Mouse (Mus musculus) G1E (cell line): ENCODE data around the gene Atp8b4. TPM values are rescaled to one million over a fixed set of nuclear protein-coding genes. Genes with fewer than 3 reads are reported as not detected.

Source experiments
- ATAC-seq: 2 replicates; pipeline ENCODE4 v1.8.0; 2016; ENCODE audit warnings: mild to moderate bottlenecking; ENCODE audit not compliant: insufficient number of reproducible peaks, poor library complexity, low FRiP score, severe bottlenecking; ENCODE audit errors: extremely low read depth
- DNase-seq: peaks from one replicate; pipeline ENCODE4 v3.0.0; 2012; ENCODE audit warnings: low spot score
- H3K27me3 ChIP-seq: 2 replicates; pipeline ENCODE4 v1.6.1; 2012; ENCODE audit warnings: mild to moderate bottlenecking, low read length, inconsistent platforms; ENCODE audit not compliant: insufficient read depth
- H3K36me3 ChIP-seq: replicated peaks from 2 replicates; pipeline ENCODE3; 2012; ENCODE audit warnings: mild to moderate bottlenecking, inconsistent platforms
- H3K4me1 ChIP-seq: 2 replicates; pipeline ENCODE4 v1.6.1; 2012; ENCODE audit warnings: low read depth, low read length, inconsistent platforms, mixed read lengths; ENCODE audit not compliant: insufficient read depth
- H3K4me3 ChIP-seq: 2 replicates; pipeline ENCODE4 v1.5.1; 2012; ENCODE audit warnings: low read depth, mild to moderate bottlenecking, inconsistent platforms, low read length, moderate library complexity, mixed read lengths
- H3K9me3 ChIP-seq: replicated peaks from 2 replicates; pipeline ENCODE4 v1.6.1; 2012; ENCODE audit warnings: inconsistent platforms
- CTCF ChIP-seq: IDR thresholded peaks from 2 replicates; pipeline ENCODE4 v1.5.1; 2012; ENCODE audit warnings: low read depth, low read length, inconsistent platforms, mixed read lengths
- GATA1 ChIP-seq: IDR thresholded peaks from 2 replicates; pipeline ENCODE4 v1.6.1; 2012; ENCODE audit warnings: borderline replicate concordance, low read length, inconsistent platforms, mixed read lengths
- GATA2 ChIP-seq: IDR thresholded peaks from 2 replicates; pipeline ENCODE4 v1.6.1; 2012; ENCODE audit warnings: low read depth, low read length, inconsistent platforms, borderline replicate concordance
- POLR2AphosphoS5 ChIP-seq: IDR thresholded peaks from 2 replicates; pipeline ENCODE4 v1.6.1; 2012; ENCODE audit warnings: low read depth, low read length, inconsistent platforms; ENCODE audit not compliant: insufficient replicate concordance
- TAL1 ChIP-seq: conservative IDR thresholded peaks from 2 replicates; pipeline ENCODE4 v1.6.1; 2012; ENCODE audit warnings: low read depth, low read length, inconsistent platforms, mixed read lengths
- polyA plus RNA-seq: library from polyadenylated mRNA; stranded (reverse); fragments of >175 nt; gene quantifications from 2 replicates; pipeline ENCODE4 v1.2.3, GENCODE M21; 2012
- total RNA-seq, 2 experiments: library from RNA; stranded (forward) in 1 of 2; stranded (reverse) in 1 of 2; fragments of 200-1000 nt in 1 of 2; fragments of >200 nt in 1 of 2; fragmentation: Nextera tagmentation in 1 of 2; gene quantifications; 2 replicates each; pipeline ENCODE4 v1.2.3; 2014 to 2017

Atp8b4 gene
- total and polyA plus RNA-seq, 3 experiments: under 0.01 to 0.02 TPM; not detected in 1

DNA sequence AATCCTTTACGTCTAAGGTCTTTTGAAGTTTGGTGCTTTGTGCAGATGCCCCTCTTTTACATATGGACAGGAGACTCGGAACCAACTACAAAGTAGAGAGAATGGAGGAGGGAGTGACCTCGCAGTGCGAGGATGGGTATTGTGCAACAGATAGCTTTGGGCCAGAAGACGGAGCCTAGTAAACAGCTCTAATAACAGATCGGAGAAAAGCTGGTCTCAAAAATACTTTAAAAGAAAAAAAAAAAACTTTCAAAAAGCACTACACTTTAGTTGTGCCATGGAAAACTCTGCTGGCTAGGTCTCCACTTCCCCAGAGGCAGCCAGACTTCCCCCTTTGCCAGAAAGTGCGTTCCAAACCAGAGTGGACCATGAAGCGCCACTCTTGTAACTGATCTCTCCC lies 161.0 kb downstream of the Atp8b4 start:
- no peaks in the 10 kb centered on the region for H3K36me3 ChIP-seq
- no peak overlapping the region for H3K4me3 ChIP-seq
- H3K9me3 ChIP-seq: no peaks in the 10 kb centered on the region
- no peaks in the 10 kb centered on the region for H3K4me1 ChIP-seq
- DNase-seq: no peak
- no peak for ATAC-seq
- no peaks in the 10 kb centered on the region; the same call in 1 of the 2 replicates for H3K27me3 ChIP-seq
- TF ChIP-seq CTCF (no peak), GATA2 (no peak), GATA1 (no peak), TAL1 (no peak), POLR2AphosphoS5 (no peak)

DNA sequence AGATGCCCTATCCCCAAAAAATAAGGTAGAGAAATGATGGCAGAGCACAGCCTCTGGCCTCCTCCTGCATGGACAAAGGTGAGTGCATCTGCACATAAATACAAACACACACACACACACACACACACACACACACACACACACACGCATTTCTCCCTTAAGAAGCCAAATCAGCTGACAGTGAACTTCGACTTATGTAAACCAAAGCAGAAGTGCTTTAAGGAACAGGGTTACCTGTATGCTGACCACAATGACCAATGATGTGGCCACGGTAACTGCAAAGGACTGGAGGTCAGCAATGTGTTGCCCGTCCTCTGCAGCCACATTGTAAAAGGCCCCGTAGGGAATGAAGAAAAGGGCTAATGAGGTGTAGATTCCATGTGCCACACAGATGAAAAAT lies 163.3 kb downstream of the Atp8b4 start:
- DNase-seq: no peak
- TF ChIP-seq POLR2AphosphoS5: no peak
- no peak for TF ChIP-seq GATA1
- TF ChIP-seq GATA2: no peak
- TF ChIP-seq CTCF: no peak
- TF ChIP-seq TAL1: no peak
- Histone ChIP-seq H3K4me1 (no peaks in the 10 kb centered on the region), H3K9me3 (no peaks in the 10 kb centered on the region), H3K4me3 (no peak overlapping the region), H3K36me3 (no peaks in the 10 kb centered on the region), H3K27me3 (no peaks in the 10 kb centered on the region)
- no peak for ATAC-seq

DNA sequence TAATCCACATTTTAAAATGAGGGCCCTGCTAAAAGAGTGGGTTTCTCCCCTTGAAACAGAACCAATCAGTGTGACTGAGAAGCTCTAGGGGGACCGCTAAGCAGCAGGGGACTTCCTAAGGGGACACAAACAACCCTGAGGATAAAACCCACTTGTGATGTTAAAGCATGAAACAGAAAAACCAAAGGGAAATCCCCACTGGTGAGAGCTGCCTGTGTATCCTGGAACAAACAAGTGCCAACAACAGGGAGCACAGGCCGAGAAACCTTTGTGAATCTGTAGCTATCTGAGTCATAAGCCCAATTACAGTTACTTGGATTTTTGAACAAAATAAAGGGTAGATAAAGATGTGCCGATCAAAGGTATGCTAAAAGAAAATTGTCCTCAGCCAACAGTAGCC lies 168.7 kb downstream of the Atp8b4 start:
- DNase-seq (no peak), ATAC-seq (no peak)
- Histone ChIP-seq H3K9me3 (no peaks in the 10 kb centered on the region), H3K4me3 (no peak overlapping the region), H3K4me1 (no peaks in the 10 kb centered on the region), H3K36me3 (no peaks in the 10 kb centered on the region), H3K27me3 (no peaks in the 10 kb centered on the region)
- TF ChIP-seq CTCF: no peak
- no peak for TF ChIP-seq POLR2AphosphoS5
- no peak for TF ChIP-seq GATA1
- TF ChIP-seq TAL1: no peak
- TF ChIP-seq GATA2: no peak

DNA sequence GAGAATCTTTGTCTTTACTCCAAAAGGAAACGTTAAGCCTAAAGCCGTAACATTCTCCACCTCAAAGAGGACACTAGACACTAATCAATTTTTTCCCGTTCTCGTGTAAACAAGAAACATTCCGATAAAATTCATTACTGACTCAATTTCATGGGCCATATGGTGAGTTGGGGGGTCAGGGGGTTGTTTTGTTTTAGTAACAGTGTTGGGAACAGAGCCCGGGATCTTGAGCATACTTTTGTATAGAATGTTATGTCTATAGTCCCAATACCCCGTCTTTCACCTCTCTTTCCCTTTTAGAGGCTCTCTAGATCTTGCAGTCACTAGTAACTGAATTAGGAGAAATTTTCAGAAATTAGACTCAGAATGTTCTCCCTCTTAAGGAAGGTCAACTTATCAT lies 177.3 kb downstream of the Atp8b4 start:
- H3K27me3 ChIP-seq: no peaks in the 10 kb centered on the region
- DNase-seq: no peak
- no peaks in the 10 kb centered on the region for H3K36me3 ChIP-seq
- no peak overlapping the region for H3K4me3 ChIP-seq
- TF ChIP-seq GATA2: no peak
- TF ChIP-seq POLR2AphosphoS5: no peak
- no peak for TF ChIP-seq TAL1
- TF ChIP-seq CTCF: no peak
- no peak for TF ChIP-seq GATA1
- H3K4me1 ChIP-seq: no peaks in the 10 kb centered on the region
- no peak for ATAC-seq
- H3K9me3 ChIP-seq: no peaks in the 10 kb centered on the region

DNA sequence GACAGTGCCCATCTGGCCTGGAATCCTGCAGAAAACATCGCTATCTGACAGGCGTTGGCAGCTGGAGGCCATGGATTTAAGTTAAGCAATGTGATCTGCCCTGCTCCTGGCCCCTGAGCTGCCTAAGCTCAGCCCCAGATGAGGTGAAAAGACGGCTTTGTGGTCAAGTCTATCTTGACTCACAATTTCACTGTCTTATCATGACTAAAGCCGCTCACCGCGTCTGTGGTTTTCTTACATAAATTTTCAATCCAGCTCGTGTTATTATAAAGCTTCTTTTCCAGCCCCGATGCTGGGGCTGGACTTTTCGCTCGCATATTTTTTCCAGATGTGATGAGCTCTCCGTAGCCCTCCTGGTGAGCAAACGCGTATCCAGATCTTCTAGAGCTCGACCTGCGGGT lies 177.8 kb downstream of the Atp8b4 start:
- no peaks in the 10 kb centered on the region for H3K27me3 ChIP-seq
- no peaks in the 10 kb centered on the region for H3K9me3 ChIP-seq
- no peak overlapping the region for H3K4me3 ChIP-seq
- no peak for ATAC-seq
- TF ChIP-seq GATA1 (no peak), GATA2 (no peak), POLR2AphosphoS5 (no peak), CTCF (no peak), TAL1 (no peak)
- DNase-seq: no peak
- no peaks in the 10 kb centered on the region for H3K4me1 ChIP-seq
- no peaks in the 10 kb centered on the region for H3K36me3 ChIP-seq

DNA sequence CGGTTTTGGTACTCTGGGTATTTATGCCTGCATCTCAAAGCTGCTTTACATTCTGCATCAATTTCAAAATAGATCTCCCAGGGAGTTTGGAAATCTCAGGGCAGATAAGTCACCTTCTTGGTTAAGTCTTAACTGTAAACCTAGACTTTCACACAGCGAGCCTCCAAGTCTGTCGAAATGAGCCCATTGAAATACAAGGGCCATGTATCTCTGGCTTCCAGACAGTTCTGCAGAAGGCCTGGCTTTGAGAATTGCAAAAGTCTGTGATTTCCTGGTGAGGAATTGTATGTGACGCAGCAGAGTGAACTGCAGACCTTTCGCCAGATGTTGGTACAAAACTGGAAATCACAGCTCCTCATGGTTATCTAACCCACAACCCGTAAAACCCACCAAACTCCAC lies 182.4 kb downstream of the Atp8b4 start:
- ATAC-seq (no peak), DNase-seq (no peak)
- H3K36me3 ChIP-seq: no peaks in the 10 kb centered on the region
- H3K4me1 ChIP-seq: no peaks in the 10 kb centered on the region
- H3K27me3 ChIP-seq: no peaks in the 10 kb centered on the region
- H3K4me3 ChIP-seq: no peak overlapping the region
- no peaks in the 10 kb centered on the region for H3K9me3 ChIP-seq
- TF ChIP-seq GATA1: no peak
- TF ChIP-seq CTCF: no peak
- TF ChIP-seq POLR2AphosphoS5: no peak
- no peak for TF ChIP-seq GATA2
- TF ChIP-seq TAL1: no peak

DNA sequence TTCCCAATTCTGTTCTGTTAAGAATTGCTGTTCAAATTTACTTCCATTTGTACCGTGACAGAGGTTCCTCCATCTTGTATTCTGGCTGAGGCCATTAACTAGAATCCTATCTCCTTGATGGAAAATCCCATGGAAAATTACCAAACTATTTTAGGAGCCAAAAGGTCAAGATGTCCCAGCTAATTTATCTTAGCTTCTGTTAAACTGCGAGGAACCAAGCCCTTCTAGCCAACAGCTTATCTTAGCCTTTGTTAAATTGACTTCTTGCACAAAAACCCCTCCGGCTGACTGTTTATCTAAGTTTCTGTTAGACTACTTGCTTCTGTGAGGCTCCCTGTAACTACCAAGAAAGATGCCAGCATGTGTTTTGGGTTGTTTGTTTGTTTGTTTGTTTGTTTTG lies 183.5 kb downstream of the Atp8b4 start:
- ATAC-seq (no peak), DNase-seq (no peak)
- no peaks in the 10 kb centered on the region for H3K9me3 ChIP-seq
- no peaks in the 10 kb centered on the region for H3K36me3 ChIP-seq
- TF ChIP-seq CTCF: no peak
- TF ChIP-seq POLR2AphosphoS5: no peak
- TF ChIP-seq TAL1: no peak
- TF ChIP-seq GATA2: no peak
- no peak for TF ChIP-seq GATA1
- H3K4me1 ChIP-seq: no peaks in the 10 kb centered on the region
- H3K4me3 ChIP-seq: no peak overlapping the region
- H3K27me3 ChIP-seq: peaks cover 3% of the 10 kb centered on the region; the same call in 1 of the 2 replicates

DNA sequence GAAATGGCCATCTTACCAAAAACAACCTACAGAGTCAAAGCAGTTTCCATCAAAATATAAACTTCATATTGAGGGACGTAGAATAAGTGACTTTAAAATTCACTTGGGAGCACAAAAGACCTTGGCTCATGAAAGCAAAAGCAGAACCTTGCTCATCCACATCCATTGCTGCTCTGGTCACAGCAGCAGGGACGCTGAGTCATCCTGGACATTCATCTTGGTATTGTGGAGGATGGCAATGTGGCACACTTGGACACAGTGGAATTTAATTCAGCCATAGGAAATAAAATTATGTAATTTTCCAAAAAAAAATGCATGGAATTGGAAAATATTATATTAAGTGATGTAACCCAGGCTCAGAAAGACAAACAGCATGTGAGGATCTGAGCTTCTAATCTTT lies 184.1 kb downstream of the Atp8b4 start:
- Histone ChIP-seq H3K27me3 (peaks cover 3% of the 10 kb centered on the region; the same call in 1 of the 2 replicates), H3K4me3 (no peak overlapping the region), H3K9me3 (no peaks in the 10 kb centered on the region), H3K36me3 (no peaks in the 10 kb centered on the region), H3K4me1 (no peaks in the 10 kb centered on the region)
- DNase-seq (no peak), ATAC-seq (no peak)
- TF ChIP-seq POLR2AphosphoS5: no peak
- TF ChIP-seq CTCF: no peak
- no peak for TF ChIP-seq GATA1
- no peak for TF ChIP-seq GATA2
- TF ChIP-seq TAL1: no peak
